Mouse (Mus musculus) megakaryocyte-erythroid progenitor cell, adult 5 weeks (primary cell): ENCODE data around the gene Sept8. TPM values are rescaled to one million over a fixed set of nuclear protein-coding genes. Genes with fewer than 3 reads are reported as not detected.

Experiments used
- polyA plus RNA-seq: library from polyadenylated mRNA; stranded (reverse); fragments of >175 nt; gene quantifications from 2 replicates; pipeline ENCODE4 v1.2.3, GENCODE M21; 2012

Gene Sept8
- 36.4 and 55.7 TPM in 2 replicates for polyA plus RNA-seq

GRCm38 (mm10) chr11:53519207-53520121 is at the start of gene Sept8:
Sept8 (plus strand) TSS chr11:53519257.

GRCm38 (mm10) chr11:53469968-53470695 is 48.9 kb upstream of the Sept8 start, which contains the start of gene Gm9837:
Gm9837 (minus strand) TSS chr11:53470479.

GRCm38 (mm10) chr11:53479783-53480301 is 39.2 kb upstream of the Sept8 start, which contains the start of the genes Gm9945 and Sowaha:
Gm9945 (plus strand) TSS chr11:53480166.
Sowaha (minus strand) TSS chr11:53480274.

GRCm38 (mm10) chr11:53567224-53568014 is 48.4 kb downstream of the Sept8 start, which contains the start of gene Kif3a:
Kif3a (plus strand) TSS chr11:53567379.

Other genes with a start within 250 kb of the Sept8 start
- 34.1 and 37.2 TPM in 2 replicates for gene Hspa4, start 218.8 kb upstream of the Sept8 start, polyA plus RNA-seq
- gene Zcchc10, start 194.6 kb upstream of the Sept8 start, polyA plus RNA-seq = 1.8 and 3.0 TPM in 2 replicates
- 4.3 and 6.6 TPM in 2 replicates for gene Aff4, start 168.4 kb upstream of the Sept8 start, polyA plus RNA-seq
- gene Leap2, start 96.1 kb upstream of the Sept8 start, polyA plus RNA-seq = not detected in 2 replicates
- 179 and 182 TPM in 2 replicates for gene Uqcrq, start 88.4 kb upstream of the Sept8 start, polyA plus RNA-seq
- gene Gdf9, start 88.2 kb upstream of the Sept8 start, polyA plus RNA-seq = 0.12 and 0.30 TPM in 2 replicates
- not detected in 2 replicates for gene Gm10447, start 62.1 kb upstream of the Sept8 start, polyA plus RNA-seq
- 0.23 and 0.37 TPM in 2 replicates for gene Shroom1, start 62.1 kb upstream of the Sept8 start, polyA plus RNA-seq
- gene Gm9837, start 48.8 kb upstream of the Sept8 start, polyA plus RNA-seq = not detected in 2 replicates
- not detected in 2 replicates for gene Gm9945, start 39.1 kb upstream of the Sept8 start, polyA plus RNA-seq
- 1.00 and 1.1 TPM in 2 replicates for gene Sowaha, start 39.0 kb upstream of the Sept8 start, polyA plus RNA-seq
- gene Kif3a, start 48.1 kb downstream of the Sept8 start, polyA plus RNA-seq = 5.3 and 7.8 TPM in 2 replicates
- gene Il4, start 99.4 kb downstream of the Sept8 start, polyA plus RNA-seq = not detected in 2 replicates
- 0.05 and 0.10 TPM in 2 replicates for gene Il13, start 115.4 kb downstream of the Sept8 start, polyA plus RNA-seq
- 10.9 and 14.4 TPM in 2 replicates for gene Rad50, start 188.1 kb downstream of the Sept8 start, polyA plus RNA-seq
- not detected in 2 replicates for gene Il5, start 201.5 kb downstream of the Sept8 start, polyA plus RNA-seq